Mouse (Mus musculus) kidney, postnatal 0 days (tissue): Measurements from ENCODE around the gene Rpl6. TPM values are rescaled to one million over a fixed set of nuclear protein-coding genes. Genes with fewer than 3 reads are reported as not detected.

Source experiments
- ATAC-seq: fragments of 200-750 bp; cut with Nextera tagmentation; replicated peaks from 2 replicates; pipeline ENCODE4 v1.8.0; 2017; ENCODE audit warnings: low read depth, moderate number of reproducible peaks, moderate TSS enrichment, moderate library complexity; ENCODE audit not compliant: low FRiP score
- DNase-seq: peaks from one replicate; pipeline ENCODE4 v3.0.0-alpha.2; 2016; ENCODE audit warnings: low spot score
- H3K27ac ChIP-seq: fragments of 300-500 bp; sonication (generic); 2 replicates; pipeline ENCODE4 v1.5.1; 2014; ENCODE audit warnings: mild to moderate bottlenecking
- H3K27me3 ChIP-seq: fragments of 300-500 bp; sonication (generic); 2 replicates; pipeline ENCODE4 v1.6.1; 2014; ENCODE audit warnings: low read length, mixed read lengths; ENCODE audit not compliant: insufficient read depth
- H3K36me3 ChIP-seq: fragments of 300-500 bp; sonication (generic); 2 replicates; pipeline ENCODE4 v1.6.1; 2014; ENCODE audit warnings: low read length, mixed read lengths; ENCODE audit not compliant: insufficient read depth
- H3K4me1 ChIP-seq: fragments of 300-500 bp; sonication (generic); replicated peaks from 2 replicates; pipeline ENCODE4 v1.6.1; 2014; ENCODE audit warnings: antibody characterized with exemption, low read length, mixed read lengths; ENCODE audit not compliant: insufficient read depth
- H3K4me2 ChIP-seq: fragments of 300-500 bp; sonication (generic); 2 replicates; pipeline ENCODE4 v1.6.1; 2014; ENCODE audit warnings: mild to moderate bottlenecking, low read length, moderate library complexity, mixed read lengths
- H3K4me3 ChIP-seq: fragments of 300-500 bp; sonication (generic); replicated peaks from 2 replicates; pipeline ENCODE4 v1.5.1; 2014; ENCODE audit warnings: low read depth, low read length
- H3K9ac ChIP-seq: fragments of 300-500 bp; sonication (generic); 2 replicates; pipeline ENCODE4 v1.6.1; 2014; ENCODE audit warnings: low read depth, low read length
- H3K9me3 ChIP-seq: fragments of 300-500 bp; sonication (generic); replicated peaks from 2 replicates; pipeline ENCODE4 v1.6.1; 2016; ENCODE audit warnings: low read length, inconsistent platforms, mixed read lengths
- CTCF ChIP-seq: IDR thresholded peaks from 2 replicates; pipeline ENCODE4 v1.5.1; 2016; ENCODE audit warnings: antibody characterized with exemption, low read depth, mild to moderate bottlenecking, moderate library complexity
- WGBS: fragments of 180-500 bp; shearing (Covaris S2); extraction: QIAGEN DNeasy Blood & Tissue Kit; methylation state at CpG from one replicate; pipeline ENCODE4 v1.1.7; 2014; 5-methylcytosine and 5-hydroxymethylcytosine counted together
- polyA plus RNA-seq: library from polyadenylated mRNA; unstranded; fragments of >200 nt; fragmentation: Nextera tagmentation; extraction: Ambion mirVana; gene quantifications from 2 replicates; pipeline ENCODE4 v1.2.1, GENCODE M21; 2015

The Rpl6 gene
- polyA plus RNA-seq, 1 experiment from 2014 or later = 681 TPM

DNA sequence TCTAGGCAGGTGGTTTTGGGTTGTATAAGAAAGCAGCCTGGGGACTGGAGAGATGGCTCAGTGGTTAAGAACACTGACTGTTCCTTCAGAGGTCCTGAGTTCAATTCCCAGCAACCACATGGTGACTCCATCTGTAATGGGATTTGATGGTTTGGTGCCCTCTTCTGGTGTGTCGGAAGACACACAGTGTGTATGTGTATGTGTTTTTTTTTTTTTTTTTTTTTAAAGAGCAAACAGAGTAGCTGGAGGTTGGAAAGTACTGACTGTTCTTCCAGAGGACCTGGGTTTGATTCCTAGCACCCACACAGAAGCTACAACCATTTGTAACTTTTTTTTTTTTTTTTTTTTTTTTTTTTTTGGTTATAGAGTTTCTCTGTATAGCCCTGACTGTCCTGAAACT lies 28.5 kb downstream of the Rpl6 start:
- Histone ChIP-seq H3K27me3 (no peaks in the 10 kb centered on the region), H3K27ac (no peak overlapping the region)
- 100% methylated on average over 1 of the region's 1 CpGs for WGBS

DNA sequence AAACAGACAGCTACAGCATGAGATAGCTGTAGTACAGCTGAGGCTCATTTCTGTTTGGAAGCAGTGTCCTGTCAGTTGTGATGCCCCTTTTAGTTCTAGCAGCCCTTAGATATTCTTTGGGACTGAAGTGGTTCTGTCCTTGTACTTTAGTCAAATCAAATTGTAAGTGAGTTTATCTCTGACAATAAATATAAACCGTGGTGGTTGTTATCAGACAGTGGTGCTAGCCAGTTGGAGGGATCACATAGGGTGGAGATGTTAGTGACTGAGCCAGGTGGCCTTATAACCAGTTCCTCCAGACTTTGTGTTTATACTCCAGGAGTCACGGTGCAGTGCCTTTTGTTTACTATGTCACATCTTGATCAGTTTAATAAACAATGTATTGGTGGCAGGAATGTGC lies 29.4 kb downstream of the Rpl6 start:
- Histone ChIP-seq H3K4me2 (no peak overlapping the region), H3K27ac (no peak overlapping the region), H3K36me3 (no peaks in the 10 kb centered on the region), H3K4me1 (no peaks in the 10 kb centered on the region), H3K27me3 (no peaks in the 10 kb centered on the region), H3K9me3 (no peaks in the 10 kb centered on the region), H3K4me3 (no peak overlapping the region), H3K9ac (no peak overlapping the region)
- DNase-seq (no peak), ATAC-seq (no peak)
- 82% methylated on average over 2 of the region's 2 CpGs for WGBS
- no peak for TF ChIP-seq CTCF

More for the DNA sequence above, 28.5 kb downstream of the Rpl6 start:
- no peak overlapping the region for H3K9ac ChIP-seq
- TF ChIP-seq CTCF = 0 out of 2 replicates have a peak, but pooled peaks have one; percentile 8
- H3K4me3 ChIP-seq = no peak overlapping the region
- no peaks in the 10 kb centered on the region for H3K4me1 ChIP-seq
- H3K36me3 ChIP-seq = no peaks in the 10 kb centered on the region
- no peaks in the 10 kb centered on the region for H3K9me3 ChIP-seq
- no peak overlapping the region for H3K4me2 ChIP-seq
- ATAC-seq (no peak), DNase-seq (no peak)

- ATAC-seq = no peak
- no peaks in the 10 kb centered on the region for H3K4me1 ChIP-seq
- H3K36me3 ChIP-seq = no peaks in the 10 kb centered on the region
- H3K9me3 ChIP-seq = no peaks in the 10 kb centered on the region
- no peak overlapping the region for H3K4me3 ChIP-seq
- no peaks in the 10 kb centered on the region for H3K27me3 ChIP-seq
- no peak overlapping the region for H3K27ac ChIP-seq
- DNase-seq = no peak
- H3K4me2 ChIP-seq = no peak overlapping the region
- H3K9ac ChIP-seq = no peak overlapping the region
- 66% methylated on average over 5 of the region's 5 CpGs for WGBS
- TF ChIP-seq CTCF = no peak
Measured at GRCm38 (mm10) chr5:121236171-121236570, 31.9 kb downstream of the Rpl6 start.

- no peak for ATAC-seq
- Histone ChIP-seq H3K36me3 (no peaks in the 10 kb centered on the region), H3K27me3 (no peaks in the 10 kb centered on the region), H3K9me3 (no peaks in the 10 kb centered on the region), H3K27ac (no peak overlapping the region), H3K9ac (no peak overlapping the region), H3K4me2 (no peak overlapping the region), H3K4me1 (no peaks in the 10 kb centered on the region), H3K4me3 (no peak overlapping the region)
- TF ChIP-seq CTCF = no peak
- WGBS = 72% methylated on average over 2 of the region's 2 CpGs
- DNase-seq = no peak
Measured at GRCm38 (mm10) chr5:121238208-121238607, 33.9 kb downstream of the Rpl6 start.

GRCm38 (mm10) chr5:121239846-121240245 lies 35.6 kb downstream of the Rpl6 start:
- no peak for TF ChIP-seq CTCF
- Histone ChIP-seq H3K27ac (no peak overlapping the region), H3K4me3 (no peak overlapping the region), H3K9me3 (no peaks in the 10 kb centered on the region), H3K9ac (no peak overlapping the region), H3K36me3 (no peaks in the 10 kb centered on the region), H3K27me3 (no peaks in the 10 kb centered on the region), H3K4me1 (no peaks in the 10 kb centered on the region), H3K4me2 (no peak overlapping the region)
- no peak for DNase-seq
- no peak for ATAC-seq
- WGBS = 47% methylated on average over 5 of the region's 5 CpGs

GRCm38 (mm10) chr5:121241182-121241581 lies 36.9 kb downstream of the Rpl6 start:
- no peaks in the 10 kb centered on the region for H3K4me1 ChIP-seq
- no peaks in the 10 kb centered on the region for H3K36me3 ChIP-seq
- no peak overlapping the region for H3K9ac ChIP-seq
- DNase-seq = no peak
- no peaks in the 10 kb centered on the region for H3K9me3 ChIP-seq
- no peak overlapping the region for H3K4me2 ChIP-seq
- H3K27ac ChIP-seq = no peak overlapping the region
- H3K27me3 ChIP-seq = no peaks in the 10 kb centered on the region
- no peak overlapping the region for H3K4me3 ChIP-seq
- ATAC-seq = no peak
- TF ChIP-seq CTCF = no peak

DNA sequence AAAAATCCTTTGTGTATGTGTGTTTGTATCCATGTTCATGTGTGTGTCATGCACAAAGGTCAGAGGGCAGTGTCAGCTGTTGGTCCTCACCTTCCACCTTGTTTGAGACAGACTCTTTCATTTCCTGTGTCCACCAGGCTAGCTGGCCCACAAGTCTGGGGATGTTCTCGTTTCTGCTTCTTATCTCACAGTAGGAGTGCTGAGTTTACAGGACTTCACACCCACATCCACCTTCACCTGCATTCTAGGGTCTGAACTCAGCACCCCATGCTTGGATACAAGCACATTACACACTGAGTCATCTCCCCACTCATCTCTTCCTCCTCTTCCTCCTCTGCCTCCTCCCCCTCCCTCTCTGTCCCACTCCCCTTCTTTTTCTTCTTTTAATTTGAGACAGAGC lies 38.0 kb downstream of the Rpl6 start:
- no peaks in the 10 kb centered on the region for H3K27me3 ChIP-seq
- 74% methylated on average over 1 of the region's 1 CpGs for WGBS
- ATAC-seq = no peak
- H3K9ac ChIP-seq = no peak overlapping the region
- TF ChIP-seq CTCF = no peak
- H3K4me1 ChIP-seq = no peaks in the 10 kb centered on the region
- H3K9me3 ChIP-seq = no peaks in the 10 kb centered on the region
- no peak for DNase-seq
- H3K4me2 ChIP-seq = no peak overlapping the region
- no peak overlapping the region for H3K4me3 ChIP-seq
- H3K27ac ChIP-seq = no peak overlapping the region
- no peaks in the 10 kb centered on the region for H3K36me3 ChIP-seq
